Mouse (Mus musculus): Measurements from ENCODE around the gene Snapin. TPM values are rescaled to one million over a fixed set of nuclear protein-coding genes. Genes with fewer than 3 reads are reported as not detected.
A peak's percentile ranks its signal among the peaks of the same experiment; 100 is the strongest.

Gene Snapin
- 76.1 and 79.6 TPM in 2 replicates for polyA plus RNA-seq (2015; fragmentation: Nextera tagmentation; extraction: Ambion mirVana)

GRCm38 (mm10) chr3:90490696-90491256, at the start of gene Snapin:
Gene Snapin (minus strand): TSS chr3:90491033.
- under 1% methylated on average over 37 of the region's 37 CpGs for WGBS
- Histone ChIP-seq H3K9me3 (replicated peaks; ENCODE audit: low read length) (no peaks in the 10 kb centered on the region), H3K4me3 (replicated peaks; ENCODE audit: low read depth, low read length) (peak within 1 kb of the TSS; percentile 81), H3K36me3 (ENCODE audit: insufficient read depth, low read length) (peaks cover 15% of the 10 kb centered on the region; the same call in 1 of the 2 replicates), H3K27ac (peak within 1 kb of the TSS; percentile 86), H3K9ac (ENCODE audit: low read depth, low read length) (peak within 1 kb of the TSS; percentile 85), H3K4me2 (ENCODE audit: low read length) (peak within 1 kb of the TSS; percentile 68), H3K4me1 (replicated peaks; ENCODE audit: insufficient read depth, low read length) (no peaks in the 10 kb centered on the region), H3K27me3 (ENCODE audit: insufficient read depth, low read length) (no peaks in the 10 kb centered on the region)
- peak; percentile 98 for ATAC-seq (replicated peaks; ENCODE audit: low FRiP score, low read depth)
- peak; percentile 99 for DNase-seq (ENCODE audit: low spot score)
- peak; percentile 95 for TF ChIP-seq CTCF (IDR thresholded peaks at IDR 0.05; ENCODE audit: low read depth)

- H3K27ac ChIP-seq, result peak overlapping the region; percentile 93
- no peak for TF ChIP-seq CTCF (IDR thresholded peaks at IDR 0.05; ENCODE audit: low read depth)
- DNase-seq (ENCODE audit: low spot score), result no peak
- peak overlapping the region; percentile 50 for H3K4me2 ChIP-seq (ENCODE audit: low read length)
- 59% methylated on average over 5 of the region's 5 CpGs for WGBS
- no peaks in the 10 kb centered on the region for H3K27me3 ChIP-seq (ENCODE audit: insufficient read depth, low read length)
- 0 out of 2 replicates have a peak, but pooled peaks have one; percentile 3 for ATAC-seq (replicated peaks; ENCODE audit: low FRiP score, low read depth)
- 0 out of 2 replicates have a peak, but pooled peaks cover 4% of the 10 kb centered on the region for H3K36me3 ChIP-seq (ENCODE audit: insufficient read depth, low read length)
- no peaks in the 10 kb centered on the region for H3K9me3 ChIP-seq (replicated peaks; ENCODE audit: low read length)
- peak overlapping the region; percentile 27 for H3K4me3 ChIP-seq (replicated peaks; ENCODE audit: low read depth, low read length)
- peak overlapping the region; percentile 55 for H3K9ac ChIP-seq (ENCODE audit: low read depth, low read length)
- H3K4me1 ChIP-seq (replicated peaks; ENCODE audit: insufficient read depth, low read length), result peaks cover 24% of the 10 kb centered on the region
Observed at GRCm38 (mm10) chr3:90537905-90538296, 47.1 kb upstream of the Snapin start.

- Histone ChIP-seq H3K9me3 (replicated peaks; ENCODE audit: low read length) (no peaks in the 10 kb centered on the region), H3K27me3 (ENCODE audit: insufficient read depth, low read length) (no peaks in the 10 kb centered on the region), H3K27ac (peak within 1 kb of the TSS; percentile 93), H3K4me2 (ENCODE audit: low read length) (peak within 1 kb of the TSS; percentile 50), H3K4me3 (replicated peaks; ENCODE audit: low read depth, low read length) (peak within 1 kb of the TSS; percentile 27), H3K4me1 (replicated peaks; ENCODE audit: insufficient read depth, low read length) (peaks cover 24% of the 10 kb centered on the region), H3K9ac (ENCODE audit: low read depth, low read length) (peak within 1 kb of the TSS; percentile 55), H3K36me3 (ENCODE audit: insufficient read depth, low read length) (0 out of 2 replicates have a peak, but pooled peaks cover under 1% of the 10 kb centered on the region)
- DNase-seq (ENCODE audit: low spot score) (peak; percentile 81), ATAC-seq (replicated peaks; ENCODE audit: low FRiP score, low read depth) (peak; percentile 87)
- WGBS, result 22% methylated on average over 10 of the region's 10 CpGs
- TF ChIP-seq CTCF (IDR thresholded peaks at IDR 0.05; ENCODE audit: low read depth), result no peak
Observed at GRCm38 (mm10) chr3:90537141-90537904, 46.5 kb upstream of the Snapin start, which contains the start of gene S100a16. Gene S100a16 (plus strand): TSS chr3:90537254.

GRCm38 (mm10) chr3:90535446-90535845, 44.6 kb upstream of the Snapin start:
- DNase-seq (ENCODE audit: low spot score), result no peak
- peaks cover 14% of the 10 kb centered on the region; the same call in 1 of the 2 replicates for H3K4me1 ChIP-seq (replicated peaks; ENCODE audit: insufficient read depth, low read length)
- WGBS, result 60% methylated on average over 1 of the region's 1 CpGs

GRCm38 (mm10) chr3:90531713-90532112, 40.9 kb upstream of the Snapin start:
- Histone ChIP-seq H3K9ac (ENCODE audit: low read depth, low read length) (no peak overlapping the region), H3K4me3 (replicated peaks; ENCODE audit: low read depth, low read length) (no peak overlapping the region), H3K4me1 (replicated peaks; ENCODE audit: insufficient read depth, low read length) (no peaks in the 10 kb centered on the region), H3K4me2 (ENCODE audit: low read length) (no peak overlapping the region), H3K9me3 (replicated peaks; ENCODE audit: low read length) (no peaks in the 10 kb centered on the region), H3K27ac (no peak overlapping the region), H3K27me3 (ENCODE audit: insufficient read depth, low read length) (no peaks in the 10 kb centered on the region), H3K36me3 (ENCODE audit: insufficient read depth, low read length) (no peaks in the 10 kb centered on the region)
- 59% methylated on average over 5 of the region's 5 CpGs for WGBS
- DNase-seq (ENCODE audit: low spot score) (no peak), ATAC-seq (replicated peaks; ENCODE audit: low FRiP score, low read depth) (no peak)
- no peak for TF ChIP-seq CTCF (IDR thresholded peaks at IDR 0.05; ENCODE audit: low read depth)

More at GRCm38 (mm10) chr3:90535446-90535845, 44.6 kb upstream of the Snapin start:
- Histone ChIP-seq H3K27ac (no peak overlapping the region), H3K9me3 (replicated peaks; ENCODE audit: low read length) (no peaks in the 10 kb centered on the region), H3K4me3 (replicated peaks; ENCODE audit: low read depth, low read length) (no peak overlapping the region), H3K4me2 (ENCODE audit: low read length) (no peak overlapping the region), H3K27me3 (ENCODE audit: insufficient read depth, low read length) (no peaks in the 10 kb centered on the region), H3K36me3 (ENCODE audit: insufficient read depth, low read length) (no peaks in the 10 kb centered on the region), H3K9ac (ENCODE audit: low read depth, low read length) (no peak overlapping the region)
- no peak for TF ChIP-seq CTCF (IDR thresholded peaks at IDR 0.05; ENCODE audit: low read depth)
- ATAC-seq (replicated peaks; ENCODE audit: low FRiP score, low read depth), result no peak

- H3K27me3 ChIP-seq (ENCODE audit: insufficient read depth, low read length), result no peaks in the 10 kb centered on the region
- DNase-seq (ENCODE audit: low spot score), result no peak
- H3K36me3 ChIP-seq (ENCODE audit: insufficient read depth, low read length), result no peaks in the 10 kb centered on the region
- no peak overlapping the region for H3K27ac ChIP-seq
- H3K4me1 ChIP-seq (replicated peaks; ENCODE audit: insufficient read depth, low read length), result no peaks in the 10 kb centered on the region
- no peak for ATAC-seq (replicated peaks; ENCODE audit: low FRiP score, low read depth)
- H3K9me3 ChIP-seq (replicated peaks; ENCODE audit: low read length), result no peaks in the 10 kb centered on the region
- WGBS, result 82% methylated on average over 7 of the region's 7 CpGs
- H3K4me3 ChIP-seq (replicated peaks; ENCODE audit: low read depth, low read length), result no peak overlapping the region
- no peak for TF ChIP-seq CTCF (IDR thresholded peaks at IDR 0.05; ENCODE audit: low read depth)
- no peak overlapping the region for H3K4me2 ChIP-seq (ENCODE audit: low read length)
- no peak overlapping the region for H3K9ac ChIP-seq (ENCODE audit: low read depth, low read length)
Observed at GRCm38 (mm10) chr3:90527291-90527873, 36.5 kb upstream of the Snapin start.
